In genomic region chr19:58762848-58763541, GRCm38 (mm10) we compare ENCODE assay signal across 8 mouse cellular contexts. TPM values are rescaled to one million over a fixed set of nuclear protein-coding genes. Genes with fewer than 3 reads are reported as not detected.
DNase-seq lines count a peak whose midpoint lies in the region; ATAC-seq and TF ChIP-seq lines count a peak whose summit lies in the region.

No protein-coding gene starts in this region.

- H3K9ac ChIP-seq in hindbrain, embryonic 11.5 days (ENCODE audit: low read depth, low read length): 0 out of 2 replicates have a peak overlapping the region, but pooled peaks have one; percentile 17
- H3K9ac ChIP-seq in lung, embryonic 15.5 days: no peak overlapping the region

- no peak overlapping the region for H3K4me3 ChIP-seq in cerebellum, adult 2 months (replicated peaks; ENCODE audit: insufficient read depth, low read depth, low read length)
- no peak overlapping the region for H3K4me3 ChIP-seq in hindbrain, embryonic 11.5 days (ENCODE audit: low read depth, low read length)
- no peak overlapping the region for H3K4me3 ChIP-seq in lung, embryonic 15.5 days

- no peaks in the 10 kb centered on the region for H3K36me3 ChIP-seq in hindbrain, embryonic 11.5 days (ENCODE audit: control insufficient read depth, insufficient read depth, low read length)
- H3K36me3 ChIP-seq in lung, embryonic 15.5 days: no peaks in the 10 kb centered on the region

- 7% methylated on average over 12 of the region's 12 CpGs for WGBS in cerebellum, adult 2 months
- 11% methylated on average over 12 of the region's 12 CpGs for WGBS in hindbrain, embryonic 11.5 days
- WGBS in lung, embryonic 15.5 days: 14% methylated on average over 12 of the region's 12 CpGs

- peak; percentile 60 for TF ChIP-seq CTCF in cerebellum, adult 2 months (IDR thresholded peaks at IDR 0.05; ENCODE audit: borderline replicate concordance, insufficient read depth, low read depth, low read length)

- no peaks in the 10 kb centered on the region for H3K9me3 ChIP-seq in hindbrain, embryonic 11.5 days (ENCODE audit: control insufficient read depth, low read length)
- no peaks in the 10 kb centered on the region for H3K9me3 ChIP-seq in lung, embryonic 15.5 days

- no peak overlapping the region for H3K27ac ChIP-seq in cerebellum, adult 2 months (ENCODE audit: insufficient read depth, low read length)
- no peak overlapping the region for H3K27ac ChIP-seq in hindbrain, embryonic 11.5 days (ENCODE audit: low read depth, low read length)
- no peak overlapping the region for H3K27ac ChIP-seq in lung, embryonic 15.5 days

- no peaks in the 10 kb centered on the region; the same call in 1 of the 2 replicates for H3K4me1 ChIP-seq in cerebellum, adult 2 months (ENCODE audit: control insufficient read depth, insufficient read depth, low read length)
- no peaks in the 10 kb centered on the region for H3K4me1 ChIP-seq in hindbrain, embryonic 11.5 days (replicated peaks; ENCODE audit: control insufficient read depth, insufficient read depth, low read length)
- no peaks in the 10 kb centered on the region for H3K4me1 ChIP-seq in lung, embryonic 15.5 days

- peak; percentile 91 for ATAC-seq in frontal cortex, adult (ENCODE audit: low TSS enrichment)
- peak; percentile 73 for ATAC-seq in hindbrain, embryonic 11.5 days (ENCODE audit: low FRiP score)
- peak; percentile 69; the same call in 1 of the 2 replicates for ATAC-seq in lung, embryonic 15.5 days (ENCODE audit: borderline replicate concordance, extremely low read depth, low FRiP score, low TSS enrichment)
- no peak for ATAC-seq in monocyte, adult 5-6 weeks (replicated peaks; ENCODE audit: insufficient number of reproducible peaks, low FRiP score, low TSS enrichment, poor library complexity, severe bottlenecking)

- no peak for TF ChIP-seq POLR2A in cerebellum, adult 2 months (IDR thresholded peaks at IDR 0.05; ENCODE audit: borderline replicate concordance, insufficient read depth, low read length)

- no peaks in the 10 kb centered on the region for H3K27me3 ChIP-seq in cerebellum, adult 2 months (ENCODE audit: control insufficient read depth, insufficient read depth, low read length)
- H3K27me3 ChIP-seq in hindbrain, embryonic 11.5 days (ENCODE audit: control insufficient read depth, insufficient read depth, low read length): no peaks in the 10 kb centered on the region
- 0 out of 2 replicates have a peak, but pooled peaks cover 4% of the 10 kb centered on the region for H3K27me3 ChIP-seq in lung, embryonic 15.5 days

- peak; percentile 23 for DNase-seq in A20 (ENCODE audit: low read depth, low spot score)
- peak; percentile 17 to 30 for DNase-seq in cerebellum, adult 2 months
- DNase-seq in hindbrain, embryonic 11.5 days (ENCODE audit: low spot score): peak; percentile 74
- DNase-seq in layer of hippocampus, adult 9-11 months: peak; percentile 62
- peak; percentile 84 for DNase-seq in retina, embryonic 14.5 days (ENCODE audit: low spot score)

- no peak overlapping the region for H3K4me2 ChIP-seq in hindbrain, embryonic 11.5 days (replicated peaks; ENCODE audit: low read depth, low read length)
- H3K4me2 ChIP-seq in lung, embryonic 15.5 days: no peak overlapping the region

RNA-seq across cellular contexts. Expression of gene Pnliprp2, which starts 3.5 kb away (rescaled TPM):
- not detected in 2 replicates for polyA plus RNA-seq in cerebellum, adult 2 months (2012; rRNA removed)
- 0.11 TPM in 1 of 2 replicates, not detected in the other for polyA plus RNA-seq in hindbrain, embryonic 11.5 days (2014; fragmentation: Nextera tagmentation; extraction: Ambion mirVana)
- 0.23 and 0.30 TPM in 2 replicates for polyA plus RNA-seq in lung, embryonic 15.5 days (2015; fragmentation: Nextera tagmentation; extraction: Ambion mirVana)
- total RNA-seq in monocyte, adult 5-6 weeks (2017): not detected in 3 replicates

RNA-seq across cellular contexts. Expression of gene 1700019N19Rik, which starts 31.3 kb away (rescaled TPM):
- not detected in 2 replicates for polyA plus RNA-seq in cerebellum, adult 2 months (2012; rRNA removed)
- not detected in 2 replicates for polyA plus RNA-seq in hindbrain, embryonic 11.5 days (2014; fragmentation: Nextera tagmentation; extraction: Ambion mirVana)
- polyA plus RNA-seq in lung, embryonic 15.5 days (2015; fragmentation: Nextera tagmentation; extraction: Ambion mirVana): not detected in 2 replicates
- total RNA-seq in monocyte, adult 5-6 weeks (2017): not detected in 3 replicates

RNA-seq across cellular contexts. Expression of gene Pnliprp1, which starts 34.3 kb away (rescaled TPM):
- polyA plus RNA-seq in cerebellum, adult 2 months (2012; rRNA removed): not detected in 2 replicates
- 0.18 TPM in 1 of 2 replicates, not detected in the other for polyA plus RNA-seq in hindbrain, embryonic 11.5 days (2014; fragmentation: Nextera tagmentation; extraction: Ambion mirVana)
- polyA plus RNA-seq in lung, embryonic 15.5 days (2015; fragmentation: Nextera tagmentation; extraction: Ambion mirVana): 0.77 and 12.2 TPM in 2 replicates
- total RNA-seq in monocyte, adult 5-6 weeks (2017): not detected in 3 replicates

Comparison
In these comparisons a context has a peak if more than half of its experiments do, and no peak if none do; other contexts are left out.
1. DNase-seq: peak in every context shown above with its lines; median percentile 84 in retina, embryonic 14.5 days; 74 in hindbrain, embryonic 11.5 days; 62 in layer of hippocampus, adult 9-11 months; 24 in cerebellum, adult 2 months; 23 in A20.